In the genomic region with DNA sequence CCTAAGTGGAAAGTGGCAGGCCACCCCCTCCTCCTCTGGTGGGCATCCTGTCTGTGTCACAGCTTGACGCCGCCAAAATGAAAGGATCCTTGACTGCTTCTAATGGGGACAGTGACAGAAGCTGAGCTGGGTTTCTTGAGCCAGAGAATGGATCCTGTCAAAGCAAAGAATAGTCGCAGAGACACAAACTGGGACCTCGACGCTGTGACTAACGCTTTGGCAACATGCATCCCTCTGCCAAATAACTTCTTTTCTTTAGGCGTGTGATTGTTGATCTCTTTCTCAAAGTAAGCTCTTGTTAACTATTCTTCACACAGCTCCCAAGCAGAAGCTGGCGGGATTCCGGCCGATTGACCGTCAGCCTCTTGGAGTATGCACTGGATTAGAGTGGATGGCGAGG, we compare ENCODE assay signal across 16 mouse cellular contexts. TPM values are rescaled to one million over a fixed set of nuclear protein-coding genes. Genes with fewer than 3 reads are reported as not detected.
DNase-seq lines count a peak whose midpoint lies in the region; ATAC-seq lines count a peak whose summit lies in the region.
"Had no signal": no experiment of that assay in that cellular context is flagged by ENCODE, and none has a peak within 500 bp of the region (broad histone marks: within the 10 kb centered on the region; RNA-seq: fewer than 3 reads in every experiment).

No protein-coding gene starts in this region.

- no peaks in the 10 kb centered on the region for H3K27me3 ChIP-seq in heart, embryonic 13.5 days (replicated peaks)
- H3K27me3 ChIP-seq in hindbrain, embryonic 16.5 days (replicated peaks; ENCODE audit: control insufficient read depth, insufficient read depth, low read length) = no peaks in the 10 kb centered on the region
- H3K27me3 ChIP-seq: intestine, embryonic 15.5 days had no signal

- WGBS in heart, embryonic 13.5 days = 84% methylated on average over 12 of the region's 12 CpGs
- WGBS in hindbrain, embryonic 16.5 days = 32% methylated on average over 12 of the region's 12 CpGs

- no peaks in the 10 kb centered on the region for H3K9me3 ChIP-seq in heart, embryonic 13.5 days
- no peaks in the 10 kb centered on the region for H3K9me3 ChIP-seq in hindbrain, embryonic 16.5 days (ENCODE audit: control insufficient read depth, low read length)
- H3K9me3 ChIP-seq: embryonic facial prominence, embryonic 10.5 days; intestine, embryonic 15.5 days had no signal

- no peak for ATAC-seq in heart, embryonic 13.5 days (ENCODE audit: extremely low read depth, insufficient number of reproducible peaks, low FRiP score, low TSS enrichment)
- peak; percentile 60 for ATAC-seq in hindbrain, embryonic 16.5 days
- ATAC-seq: forebrain, postnatal 0 days; intestine, embryonic 15.5 days had no signal

- H3K4me2 ChIP-seq in heart, embryonic 13.5 days = no peak overlapping the region
- no peak overlapping the region for H3K4me2 ChIP-seq in hindbrain, embryonic 16.5 days (ENCODE audit: low read length)
- H3K4me2 ChIP-seq: intestine, embryonic 15.5 days; liver, embryonic 11.5 days; lung, embryonic 14.5 days had no signal

- peaks cover 40% of the 10 kb centered on the region for H3K36me3 ChIP-seq in heart, embryonic 13.5 days
- 0 out of 2 replicates have a peak, but pooled peaks cover 2% of the 10 kb centered on the region for H3K36me3 ChIP-seq in hindbrain, embryonic 16.5 days (ENCODE audit: control insufficient read depth, insufficient read depth, low read length)

- intact Hi-C loops in heart, postnatal 25 days (cut with DNase I) = no loop called here

- H3K9ac ChIP-seq in heart, embryonic 13.5 days = peak overlapping the region; percentile 24; the same call in 1 of the 2 replicates
- no peak overlapping the region for H3K9ac ChIP-seq in hindbrain, embryonic 16.5 days (ENCODE audit: low read depth, low read length)
- H3K9ac ChIP-seq: forebrain, postnatal 0 days; intestine, embryonic 15.5 days; lung, embryonic 14.5 days had no signal

- H3K27ac ChIP-seq in heart, embryonic 13.5 days (replicated peaks) = no peak overlapping the region
- H3K27ac ChIP-seq in hindbrain, embryonic 16.5 days (ENCODE audit: low read depth, low read length) = 0 out of 2 replicates have a peak overlapping the region, but pooled peaks have one; percentile 55
- H3K27ac ChIP-seq: embryonic facial prominence, embryonic 10.5 days; intestine, embryonic 15.5 days had no signal

- no peak for DNase-seq in heart, postnatal 25 days (ENCODE audit: low spot score)
- DNase-seq in R1 (ENCODE audit: low read depth, low spot score) = peak; percentile 26
- DNase-seq in cerebellum, postnatal 10 days = peak; percentile 30 to 64
- DNase-seq in lung, postnatal 25 days (ENCODE audit: low spot score) = no peak
- no peak for DNase-seq in adrenal gland, postnatal 25 days
- DNase-seq: adrenal gland, postnatal 10 days; forebrain, postnatal 0 days; heart, postnatal 14 days; lung, embryonic 14.5 days; right cerebral cortex, postnatal 4 days had no signal

- H3K4me3 ChIP-seq in heart, embryonic 13.5 days = no peak overlapping the region
- H3K4me3 ChIP-seq in hindbrain, embryonic 16.5 days (ENCODE audit: low read length) = no peak overlapping the region
- H3K4me3 ChIP-seq: embryonic facial prominence, embryonic 10.5 days; erythroblast, embryonic 14.5 days; intestine, embryonic 15.5 days had no signal

- peaks cover 33% of the 10 kb centered on the region for H3K4me1 ChIP-seq in heart, embryonic 13.5 days
- peaks cover 5% of the 10 kb centered on the region; the same call in 1 of the 2 replicates for H3K4me1 ChIP-seq in hindbrain, embryonic 16.5 days (ENCODE audit: control insufficient read depth, insufficient read depth, low read depth, low read length)

RNA-seq across cellular contexts. Expression of a gene that starts 3.9 kb away (rescaled TPM):
- polyA plus RNA-seq in heart, embryonic 13.5 days (2015; fragmentation: Nextera tagmentation; extraction: Ambion mirVana) = 2.3 and 2.6 TPM in 2 replicates
- total RNA-seq in heart, postnatal 25 days (2021) = 10 to 100 TPM in 1 of 2 experiments, 1 to 10 TPM in 1; 7.8 to 11.2 TPM
- polyA plus RNA-seq in hindbrain, embryonic 16.5 days (2015; fragmentation: Nextera tagmentation; extraction: Ambion mirVana) = 4.1 and 4.2 TPM in 2 replicates
- total RNA-seq in adrenal gland, postnatal 25 days (2021) = 18.0 and 26.4 TPM in 2 replicates

RNA-seq across cellular contexts. Expression of a gene that starts 30.7 kb away (rescaled TPM):
- 0.64 and 0.98 TPM in 2 replicates for polyA plus RNA-seq in heart, embryonic 13.5 days (2015; fragmentation: Nextera tagmentation; extraction: Ambion mirVana)
- under 1 TPM; 0.60 to 0.78 TPM for total RNA-seq in heart, postnatal 25 days (2021)
- 11.6 and 13.0 TPM in 2 replicates for polyA plus RNA-seq in hindbrain, embryonic 16.5 days (2015; fragmentation: Nextera tagmentation; extraction: Ambion mirVana)
- total RNA-seq in adrenal gland, postnatal 25 days (2021) = 0.52 and 0.70 TPM in 2 replicates
- polyA plus RNA-seq: erythroblast, embryonic 14.5 days had no signal

RNA-seq across cellular contexts. Expression of a gene that starts 40.3 kb away (rescaled TPM):
- 21.1 and 22.9 TPM in 2 replicates for polyA plus RNA-seq in heart, embryonic 13.5 days (2015; fragmentation: Nextera tagmentation; extraction: Ambion mirVana)
- total RNA-seq in heart, postnatal 25 days (2021) = under 1 TPM; 0.28 to 0.52 TPM
- polyA plus RNA-seq in hindbrain, embryonic 16.5 days (2015; fragmentation: Nextera tagmentation; extraction: Ambion mirVana) = 4.6 and 6.3 TPM in 2 replicates
- 1.7 and 4.3 TPM in 2 replicates for total RNA-seq in adrenal gland, postnatal 25 days (2021)

Comparison
In these comparisons a context has a peak if more than half of its experiments do, and no peak if none do; other contexts are left out.
1. DNase-seq: peak in R1 (single experiment) and cerebellum, postnatal 10 days (2 of 2); none in heart, postnatal 25 days (single experiment), lung, postnatal 25 days (single experiment) and adrenal gland, postnatal 25 days (single experiment).